Mouse (Mus musculus) embryonic facial prominence, embryonic 10.5 days (tissue): ENCODE data around the gene Gm3286. TPM values are rescaled to one million over a fixed set of nuclear protein-coding genes. Genes with fewer than 3 reads are reported as not detected.
"Not testable (repeated sequence)": the region's sequence is repeated elsewhere in the genome, so short reads cannot be mapped to it uniquely, and the experiment has no call there.

Experiments used
- DNase-seq: peaks from one replicate; pipeline ENCODE4 v3.0.0-alpha.2; 2017; ENCODE audit warnings: low spot score
- H3K27ac ChIP-seq: fragments of 300-500 bp; sonication (generic); replicated peaks from 2 replicates; pipeline ENCODE4 v1.5.1; 2016; ENCODE audit warnings: mild to moderate bottlenecking
- H3K27me3 ChIP-seq: fragments of 300-500 bp; sonication (generic); replicated peaks from 2 replicates; pipeline ENCODE4 v1.6.1; 2016; ENCODE audit warnings: low read depth, mild to moderate bottlenecking; ENCODE audit not compliant: poor library complexity, severe bottlenecking
- H3K36me3 ChIP-seq: fragments of 300-500 bp; sonication (generic); replicated peaks from 2 replicates; pipeline ENCODE4 v1.6.1; 2016; ENCODE audit warnings: mild to moderate bottlenecking, moderate library complexity
- H3K4me1 ChIP-seq: fragments of 300-500 bp; sonication (generic); 2 replicates; pipeline ENCODE4 v1.6.1; 2016
- H3K4me3 ChIP-seq: fragments of 300-500 bp; sonication (generic); 2 replicates; pipeline ENCODE4 v1.5.1; 2016; ENCODE audit warnings: mild to moderate bottlenecking, moderate library complexity
- H3K9me3 ChIP-seq: fragments of 300-500 bp; sonication (generic); 2 replicates; pipeline ENCODE4 v1.6.1; 2016; ENCODE audit warnings: mild to moderate bottlenecking
- polyA plus RNA-seq: library from polyadenylated mRNA; unstranded; fragments of >200 nt; fragmentation: Nextera tagmentation; extraction: Ambion mirVana; gene quantifications from 2 replicates; pipeline ENCODE4 v1.2.1, GENCODE M21; 2016

Gm3286 gene
- not detected in 2 replicates for polyA plus RNA-seq

DNA sequence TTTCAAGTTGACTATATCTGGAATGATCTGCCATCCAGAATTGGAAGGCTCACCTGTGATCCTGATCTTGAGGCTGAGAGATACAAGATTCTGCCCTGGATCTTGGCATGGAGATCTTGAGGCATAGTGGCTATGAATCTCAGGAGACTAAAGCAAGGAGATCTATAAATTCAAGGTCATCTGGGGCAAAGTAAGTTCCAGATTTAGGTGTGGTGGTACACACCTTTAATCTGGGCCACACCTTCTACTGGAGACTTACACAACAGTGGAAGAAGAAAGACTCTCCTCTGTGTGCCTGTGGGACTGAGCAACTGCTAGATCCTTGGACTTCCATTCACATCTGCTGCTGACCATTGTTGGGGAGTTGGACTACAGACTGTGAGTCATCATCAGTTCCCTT, at the start of gene Gm3286:
TSS of gene Gm3286 (plus strand) at position 301 of the 400 bp plus-strand sequence.
- H3K4me3 ChIP-seq, H3K4me1 ChIP-seq, H3K27ac ChIP-seq, H3K27me3 ChIP-seq, DNase-seq, H3K36me3 ChIP-seq: not testable (repeated sequence)
- peaks cover 12% of the 10 kb centered on the region for H3K9me3 ChIP-seq

Other genes with a start within 250 kb of the Gm3286 start
- gene Gm10424, start 238.0 kb upstream of the Gm3286 start, polyA plus RNA-seq: not detected in 2 replicates
- gene Gm3259, start 204.8 kb upstream of the Gm3286 start, polyA plus RNA-seq: not detected in 2 replicates
- gene D5Ertd577e, start 54.0 kb upstream of the Gm3286 start, polyA plus RNA-seq: not detected in 2 replicates
- gene Gm7971, start 84.1 kb downstream of the Gm3286 start, polyA plus RNA-seq: not detected in 2 replicates
- gene Gm7978, start 225.4 kb downstream of the Gm3286 start, polyA plus RNA-seq: not detected in 2 replicates
- not detected in 2 replicates for gene Gm7982, start 231.3 kb downstream of the Gm3286 start, polyA plus RNA-seq